Comparison of ENCODE assay signal across 23 mouse cellular contexts in the genomic region with DNA sequence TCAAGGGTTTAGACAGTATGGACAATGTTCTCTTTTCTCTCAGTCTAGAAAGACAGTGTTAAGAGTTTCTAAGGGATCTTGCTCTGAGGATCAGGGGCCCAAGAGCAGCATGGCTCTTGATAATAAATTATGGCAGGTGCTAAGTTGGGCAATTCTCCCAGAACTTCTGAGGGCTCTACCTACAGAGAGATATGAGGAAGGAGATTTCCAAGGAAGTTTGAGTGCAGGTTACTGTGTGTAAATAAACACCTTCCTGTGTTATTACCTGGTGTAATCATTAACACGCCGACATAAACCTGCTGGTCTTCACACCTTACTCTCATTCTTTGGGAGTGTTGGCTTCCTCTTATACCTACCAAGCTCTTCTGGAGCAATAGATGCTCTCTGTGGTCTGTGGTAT. TPM values are rescaled to one million over a fixed set of nuclear protein-coding genes. Genes with fewer than 3 reads are reported as not detected.
A peak's percentile ranks its signal among the peaks of the same experiment; 100 is the strongest.
DNase-seq lines count a peak whose midpoint lies in the region; ATAC-seq and TF ChIP-seq lines count a peak whose summit lies in the region.
"Had no signal": no experiment of that assay in that cellular context is flagged by ENCODE, and none has a peak within 500 bp of the region (broad histone marks: within the 10 kb centered on the region; RNA-seq: fewer than 3 reads in every experiment).

No protein-coding gene starts in this region.

- no peak overlapping the region for H3K4me2 ChIP-seq in intestine, embryonic 15.5 days (replicated peaks)
- no peak overlapping the region for H3K4me2 ChIP-seq in intestine, postnatal 0 days (replicated peaks; ENCODE audit: low read depth)
- H3K4me2 ChIP-seq in stomach, embryonic 16.5 days (ENCODE audit: low read depth, low read length), result no peak overlapping the region
- H3K4me2 ChIP-seq: forebrain, embryonic 13.5 days; heart, embryonic 13.5 days; hindbrain, embryonic 15.5 days had no signal

- TF ChIP-seq CTCF in intestine, postnatal 0 days (IDR thresholded peaks at IDR 0.05; ENCODE audit: low read depth), result no peak

- H3K9ac ChIP-seq in intestine, embryonic 15.5 days, result no peak overlapping the region
- no peak overlapping the region for H3K9ac ChIP-seq in intestine, postnatal 0 days (ENCODE audit: low read depth, low read length)
- H3K9ac ChIP-seq in stomach, embryonic 16.5 days (ENCODE audit: low read length), result no peak overlapping the region
- H3K9ac ChIP-seq: forebrain, embryonic 13.5 days; heart, embryonic 13.5 days; hindbrain, embryonic 15.5 days had no signal

- peak; percentile 96 for ATAC-seq in intestine, embryonic 15.5 days
- peak; percentile 95 for ATAC-seq in intestine, postnatal 0 days
- ATAC-seq in stomach, embryonic 16.5 days (ENCODE audit: insufficient read depth, low FRiP score), result peak; percentile 58; the same call in 1 of the 2 replicates
- ATAC-seq: CD4-positive, CD25-positive, alpha-beta regulatory T cell, adult 4 months; forebrain, embryonic 13.5 days; forebrain, embryonic 16.5 days had no signal

- H3K36me3 ChIP-seq in intestine, embryonic 15.5 days, result no peaks in the 10 kb centered on the region
- H3K36me3 ChIP-seq in intestine, postnatal 0 days (ENCODE audit: control insufficient read depth, insufficient read depth), result no peaks in the 10 kb centered on the region
- H3K36me3 ChIP-seq in stomach, embryonic 16.5 days (ENCODE audit: control insufficient read depth, insufficient read depth, low read length), result no peaks in the 10 kb centered on the region
- H3K36me3 ChIP-seq: forebrain, embryonic 10.5 days; heart, embryonic 10.5 days; heart, embryonic 13.5 days; hindbrain, embryonic 15.5 days had no signal

- WGBS in intestine, embryonic 15.5 days, result 50% methylated on average over 2 of the region's 2 CpGs
- WGBS in intestine, postnatal 0 days, result 36% methylated on average over 2 of the region's 2 CpGs
- WGBS in stomach, embryonic 16.5 days, result 66% methylated on average over 2 of the region's 2 CpGs

- no peaks in the 10 kb centered on the region for H3K4me1 ChIP-seq in intestine, embryonic 15.5 days (replicated peaks)
- no peaks in the 10 kb centered on the region for H3K4me1 ChIP-seq in intestine, postnatal 0 days (replicated peaks; ENCODE audit: control insufficient read depth, insufficient read depth, low read length)
- H3K4me1 ChIP-seq in stomach, embryonic 16.5 days (ENCODE audit: control insufficient read depth, insufficient read depth, low read length), result no peaks in the 10 kb centered on the region
- H3K4me1 ChIP-seq: forebrain, embryonic 10.5 days; forebrain, embryonic 13.5 days; heart, embryonic 10.5 days; heart, embryonic 13.5 days; hindbrain, embryonic 15.5 days had no signal

- no peaks in the 10 kb centered on the region for H3K27me3 ChIP-seq in intestine, embryonic 15.5 days (replicated peaks)
- H3K27me3 ChIP-seq in intestine, postnatal 0 days (replicated peaks; ENCODE audit: control insufficient read depth, insufficient read depth, low read length), result no peaks in the 10 kb centered on the region
- H3K27me3 ChIP-seq in stomach, embryonic 16.5 days (ENCODE audit: control insufficient read depth, insufficient read depth, low read length), result no peaks in the 10 kb centered on the region
- H3K27me3 ChIP-seq: forebrain, embryonic 13.5 days; heart, embryonic 13.5 days; hindbrain, embryonic 15.5 days had no signal

- H3K27ac ChIP-seq in intestine, embryonic 15.5 days, result no peak overlapping the region
- no peak overlapping the region for H3K27ac ChIP-seq in intestine, postnatal 0 days (ENCODE audit: low read depth, low read length)
- H3K27ac ChIP-seq in stomach, embryonic 16.5 days (ENCODE audit: low read length), result no peak overlapping the region
- H3K27ac ChIP-seq: forebrain, embryonic 10.5 days; forebrain, embryonic 13.5 days; heart, adult 2 months; heart, embryonic 10.5 days; heart, embryonic 13.5 days; hindbrain, embryonic 15.5 days had no signal

- no peak for DNase-seq in thymus, postnatal 36 days
- DNase-seq in adipocyte (ENCODE audit: low spot score), result no peak
- no peak for DNase-seq in left cerebral cortex, adult 11 months (ENCODE audit: low spot score)
- DNase-seq: adrenal gland, adult 8-10 months; adrenal gland, postnatal 25 days; cerebellum, adult 11-12 months; cerebellum, adult 8-10 months; cerebellum, postnatal 10 days; gastrocnemius, postnatal 10 days; heart, adult 2 months; heart, postnatal 14 days; heart, postnatal 4 days had no signal

- no peaks in the 10 kb centered on the region for H3K9me3 ChIP-seq in intestine, embryonic 15.5 days
- no peaks in the 10 kb centered on the region for H3K9me3 ChIP-seq in intestine, postnatal 0 days (ENCODE audit: control insufficient read depth)
- H3K9me3 ChIP-seq in stomach, embryonic 16.5 days (replicated peaks; ENCODE audit: control insufficient read depth, low read length), result no peaks in the 10 kb centered on the region
- H3K9me3 ChIP-seq: forebrain, embryonic 10.5 days; forebrain, embryonic 13.5 days; heart, embryonic 10.5 days; heart, embryonic 13.5 days; hindbrain, embryonic 15.5 days had no signal

- H3K4me3 ChIP-seq in intestine, embryonic 15.5 days (replicated peaks), result no peak overlapping the region
- no peak overlapping the region for H3K4me3 ChIP-seq in intestine, postnatal 0 days (ENCODE audit: low read depth, low read length)
- H3K4me3 ChIP-seq in stomach, embryonic 16.5 days (replicated peaks; ENCODE audit: low read length), result no peak overlapping the region
- H3K4me3 ChIP-seq: forebrain, embryonic 10.5 days; forebrain, embryonic 13.5 days; heart, adult 2 months; heart, embryonic 10.5 days; heart, embryonic 13.5 days; hindbrain, embryonic 15.5 days had no signal

RNA-seq across cellular contexts. Expression of gene Chrm3, which starts 33.7 kb away (rescaled TPM):
- polyA plus RNA-seq in intestine, embryonic 15.5 days (2015; fragmentation: Nextera tagmentation; extraction: Ambion mirVana), result 1.4 and 2.0 TPM in 2 replicates
- polyA plus RNA-seq in intestine, postnatal 0 days (2015; fragmentation: Nextera tagmentation; extraction: Ambion mirVana), result 0.53 and 0.55 TPM in 2 replicates
- polyA plus RNA-seq in stomach, embryonic 16.5 days (2015; fragmentation: Nextera tagmentation; extraction: Ambion mirVana), result 2.7 and 3.2 TPM in 2 replicates
- polyA plus RNA-seq: C2C12; forebrain, embryonic 10.5 days had no signal
